Comparison of ENCODE assay signal across 9 mouse cellular contexts in genomic region chr13:60603252-60603562, GRCm38 (mm10). TPM values are rescaled to one million over a fixed set of nuclear protein-coding genes. Genes with fewer than 3 reads are reported as not detected.
DNase-seq lines count a peak whose midpoint lies in the region; ATAC-seq and TF ChIP-seq lines count a peak whose summit lies in the region.
"Had no signal": no experiment of that assay in that cellular context is flagged by ENCODE, and none has a peak within 500 bp of the region (broad histone marks: within the 10 kb centered on the region; RNA-seq: fewer than 3 reads in every experiment).

No protein-coding gene starts in this region.

- peaks cover 36% of the 10 kb centered on the region for H3K4me1 ChIP-seq in kidney, embryonic 15.5 days
- H3K4me1 ChIP-seq in embryonic facial prominence, embryonic 12.5 days, result peaks cover 16% of the 10 kb centered on the region; the same call in 1 of the 2 replicates
- H3K4me1 ChIP-seq in hindbrain, postnatal 0 days (ENCODE audit: insufficient read depth, low read length), result 0 out of 2 replicates have a peak, but pooled peaks cover 9% of the 10 kb centered on the region
- peaks cover 22% of the 10 kb centered on the region for H3K4me1 ChIP-seq in midbrain, embryonic 16.5 days (ENCODE audit: control insufficient read depth, insufficient read depth, low read length)

- no peak for TF ChIP-seq CTCF in hindbrain, postnatal 0 days (IDR thresholded peaks at IDR 0.05; ENCODE audit: low read depth)

- no peaks in the 10 kb centered on the region for H3K9me3 ChIP-seq in kidney, embryonic 15.5 days (replicated peaks)
- H3K9me3 ChIP-seq in embryonic facial prominence, embryonic 12.5 days, result no peaks in the 10 kb centered on the region
- no peaks in the 10 kb centered on the region for H3K9me3 ChIP-seq in hindbrain, postnatal 0 days (ENCODE audit: low read length)
- H3K9me3 ChIP-seq in midbrain, embryonic 16.5 days (replicated peaks; ENCODE audit: control insufficient read depth, low read length, poor library complexity, severe bottlenecking), result no peaks in the 10 kb centered on the region

- no peaks in the 10 kb centered on the region for H3K27me3 ChIP-seq in kidney, embryonic 15.5 days
- no peaks in the 10 kb centered on the region for H3K27me3 ChIP-seq in embryonic facial prominence, embryonic 12.5 days
- H3K27me3 ChIP-seq in hindbrain, postnatal 0 days (ENCODE audit: insufficient read depth, low read length), result no peaks in the 10 kb centered on the region
- H3K27me3 ChIP-seq in midbrain, embryonic 16.5 days (ENCODE audit: control insufficient read depth, insufficient read depth, low read depth, low read length), result no peaks in the 10 kb centered on the region

- 48% methylated on average over 5 of the region's 5 CpGs for WGBS in kidney, embryonic 15.5 days
- WGBS in embryonic facial prominence, embryonic 12.5 days, result 69% methylated on average over 5 of the region's 5 CpGs
- 35% methylated on average over 5 of the region's 5 CpGs for WGBS in hindbrain, postnatal 0 days
- 42% methylated on average over 5 of the region's 5 CpGs for WGBS in midbrain, embryonic 16.5 days

- no peak for ATAC-seq in kidney, embryonic 15.5 days (replicated peaks; ENCODE audit: low FRiP score)
- no peak for ATAC-seq in embryonic facial prominence, embryonic 12.5 days (ENCODE audit: insufficient number of reproducible peaks, insufficient read depth, low FRiP score, low TSS enrichment)
- no peak for ATAC-seq in hindbrain, postnatal 0 days
- ATAC-seq in midbrain, embryonic 16.5 days, result no peak
- no peak for ATAC-seq in megakaryocyte progenitor cell, adult 5-6 weeks (replicated peaks; ENCODE audit: poor library complexity)

- 0 out of 2 replicates have a peak overlapping the region, but pooled peaks have one; percentile 91 for H3K27ac ChIP-seq in kidney, embryonic 15.5 days
- H3K27ac ChIP-seq in embryonic facial prominence, embryonic 12.5 days, result no peak overlapping the region
- H3K27ac ChIP-seq in hindbrain, postnatal 0 days, result 0 out of 2 replicates have a peak overlapping the region, but pooled peaks have one; percentile 94
- H3K27ac ChIP-seq in midbrain, embryonic 16.5 days (ENCODE audit: low read length), result peak overlapping the region; percentile 96

- H3K9ac ChIP-seq in kidney, embryonic 15.5 days, result no peak overlapping the region
- no peak overlapping the region for H3K9ac ChIP-seq in embryonic facial prominence, embryonic 12.5 days
- peak overlapping the region; percentile 87 for H3K9ac ChIP-seq in hindbrain, postnatal 0 days (replicated peaks; ENCODE audit: low read length)
- peak overlapping the region; percentile 97 for H3K9ac ChIP-seq in midbrain, embryonic 16.5 days (ENCODE audit: low read depth, low read length)

- H3K36me3 ChIP-seq in kidney, embryonic 15.5 days, result peaks cover 7% of the 10 kb centered on the region; the same call in 1 of the 2 replicates
- 0 out of 2 replicates have a peak, but pooled peaks cover 4% of the 10 kb centered on the region for H3K36me3 ChIP-seq in embryonic facial prominence, embryonic 12.5 days
- no peaks in the 10 kb centered on the region for H3K36me3 ChIP-seq in hindbrain, postnatal 0 days (ENCODE audit: insufficient read depth, low read length)
- H3K36me3 ChIP-seq in midbrain, embryonic 16.5 days (ENCODE audit: control insufficient read depth, insufficient read depth, low read length), result no peaks in the 10 kb centered on the region

- no peak for DNase-seq in kidney, postnatal 4 days
- no peak for DNase-seq in hindbrain, postnatal 0 days (ENCODE audit: low spot score)
- DNase-seq in urinary bladder, postnatal 10 days (ENCODE audit: low spot score), result no peak
- no peak for DNase-seq in layer of hippocampus, adult 9-11 months
- DNase-seq: thymus, adult 18-20 months had no signal

- H3K4me2 ChIP-seq in kidney, embryonic 15.5 days, result peak overlapping the region; percentile 84
- peak overlapping the region; percentile 70 for H3K4me2 ChIP-seq in embryonic facial prominence, embryonic 12.5 days (replicated peaks)
- peak overlapping the region; percentile 89 for H3K4me2 ChIP-seq in hindbrain, postnatal 0 days (ENCODE audit: low read depth, low read length)
- H3K4me2 ChIP-seq in midbrain, embryonic 16.5 days (ENCODE audit: low read length), result peak overlapping the region; percentile 55

- peak overlapping the region; percentile 84 for H3K4me3 ChIP-seq in kidney, embryonic 15.5 days (replicated peaks)
- H3K4me3 ChIP-seq in embryonic facial prominence, embryonic 12.5 days, result peak overlapping the region; percentile 84
- peak overlapping the region; percentile 87 for H3K4me3 ChIP-seq in hindbrain, postnatal 0 days (ENCODE audit: low read length)
- H3K4me3 ChIP-seq in midbrain, embryonic 16.5 days (ENCODE audit: low read depth, low read length), result peak overlapping the region; percentile 75

RNA-seq across cellular contexts. Expression of gene Dapk1, which starts 1.5 kb away (rescaled TPM):
- polyA plus RNA-seq in kidney, embryonic 15.5 days (2015; fragmentation: Nextera tagmentation; extraction: Ambion mirVana), result 21.9 and 26.0 TPM in 2 replicates
- polyA plus RNA-seq in embryonic facial prominence, embryonic 12.5 days (2016; fragmentation: Nextera tagmentation; extraction: Ambion mirVana), result 29.9 and 31.9 TPM in 2 replicates
- 63.1 and 70.0 TPM in 2 replicates for total RNA-seq in hindbrain, postnatal 0 days (2014; rRNA removed)
- polyA plus RNA-seq in hindbrain, postnatal 0 days (2015; fragmentation: Nextera tagmentation; extraction: Ambion mirVana), result 25.1 and 25.7 TPM in 2 replicates
- polyA plus RNA-seq in midbrain, embryonic 16.5 days (2015; fragmentation: Nextera tagmentation; extraction: Ambion mirVana), result 44.6 and 47.5 TPM in 2 replicates
- total RNA-seq in megakaryocyte progenitor cell, adult 5-6 weeks (2015), result 3.2 and 5.1 TPM in 2 replicates
- 2.2 and 2.8 TPM in 2 replicates for total RNA-seq in megakaryocyte progenitor cell, adult 5-6 weeks (2017)

Comparison
In these comparisons a context has a peak if more than half of its experiments do, and no peak if none do; other contexts are left out.
1. H3K9ac ChIP-seq: peak in hindbrain, postnatal 0 days (single experiment) and midbrain, embryonic 16.5 days (single experiment); none in kidney, embryonic 15.5 days (single experiment) and embryonic facial prominence, embryonic 12.5 days (single experiment).
2. Peak in every context shown above with its lines, with median percentiles within 50 percentile points of each other: H3K4me2 ChIP-seq and H3K4me3 ChIP-seq.